Mouse (Mus musculus) liver, adult (tissue): Measurements from ENCODE around the gene Tmem37.

Experiments
- GATA4 ChIP-seq: IDR thresholded peaks from 2 replicates; pipeline ENCODE4 v1.6.1; 2014; ENCODE audit warnings: mild to moderate bottlenecking, low read length; ENCODE audit not compliant: insufficient replicate concordance

The Tmem37 gene

DNA sequence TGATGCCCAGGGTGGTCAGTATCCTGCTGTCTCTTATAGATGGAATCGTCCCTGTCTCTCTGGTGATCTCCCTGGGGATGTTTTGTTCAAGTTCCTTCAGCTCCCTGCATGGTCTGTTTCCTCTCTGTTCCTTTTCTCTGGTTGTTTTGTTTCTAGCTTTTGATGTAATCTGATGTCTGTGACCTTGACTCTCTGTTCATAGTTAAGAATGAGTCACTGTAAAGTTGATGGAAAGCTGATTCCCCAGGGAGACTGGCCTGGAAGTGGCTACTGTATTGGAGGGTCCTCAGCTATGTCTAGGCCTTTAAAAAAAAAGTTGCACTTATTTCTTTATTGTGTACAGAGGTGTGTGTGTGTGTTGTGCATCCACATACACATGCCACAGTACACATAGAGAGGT is 22.8 kb downstream of the Tmem37 start:
- TF ChIP-seq GATA4: no peak

DNA sequence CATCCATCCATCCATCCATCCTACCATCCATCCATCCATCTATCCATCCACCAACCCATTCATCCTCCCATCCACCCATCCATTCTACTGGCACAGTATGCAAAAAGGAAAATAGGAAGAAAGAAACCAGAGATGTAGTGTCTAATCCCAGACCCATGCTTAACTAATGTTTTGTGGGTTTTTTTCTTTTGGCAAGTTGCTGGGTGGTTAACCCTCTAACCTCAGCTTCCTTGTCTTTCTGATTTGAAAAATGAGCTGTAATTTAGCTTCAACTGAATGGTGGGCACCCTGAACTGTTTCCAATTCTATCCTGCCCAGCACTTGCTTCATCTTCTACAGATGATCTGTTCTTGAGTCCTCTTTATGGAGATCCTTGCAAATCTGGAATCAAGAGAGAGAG is 26.5 kb downstream of the Tmem37 start:
- TF ChIP-seq GATA4: no peak

DNA sequence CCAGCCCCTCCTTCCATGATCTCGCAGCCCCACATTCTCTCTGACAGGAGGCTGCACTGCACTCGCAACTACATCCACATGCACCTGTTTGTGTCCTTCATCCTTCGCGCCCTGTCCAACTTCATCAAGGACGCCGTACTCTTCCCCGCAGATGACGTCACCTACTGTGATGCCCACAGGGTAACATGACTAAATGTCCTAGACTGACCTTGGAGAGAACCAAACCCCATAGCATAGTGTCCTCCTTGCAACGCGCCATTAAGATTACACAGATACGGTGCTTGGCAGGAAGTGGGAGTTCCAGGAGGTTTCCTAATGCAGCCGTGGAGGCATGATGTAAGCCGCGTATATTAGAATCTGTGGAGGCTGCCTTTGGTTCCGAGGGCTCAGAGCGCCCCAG is 29.3 kb downstream of the Tmem37 start:
- no peak for TF ChIP-seq GATA4

DNA sequence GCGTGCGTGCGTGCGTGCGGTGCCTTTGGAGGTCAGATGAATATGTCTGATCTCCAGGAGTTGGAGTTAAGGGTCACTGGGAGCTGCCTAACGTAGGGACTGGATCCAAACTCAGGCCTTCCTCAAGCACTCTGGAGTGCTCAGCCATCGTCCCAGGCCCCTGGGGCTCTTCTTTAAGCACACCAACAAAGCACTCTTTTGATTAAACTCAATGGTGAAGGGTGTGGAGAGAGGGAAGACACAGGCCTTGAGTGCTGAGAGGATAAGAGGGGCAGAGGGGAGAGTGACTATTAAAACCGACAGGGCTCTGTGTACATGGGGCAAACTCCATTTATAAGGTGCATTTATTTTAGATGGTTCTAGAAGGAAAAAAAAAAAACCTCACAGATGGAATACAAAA is 31.5 kb downstream of the Tmem37 start:
- TF ChIP-seq GATA4: no peak

DNA sequence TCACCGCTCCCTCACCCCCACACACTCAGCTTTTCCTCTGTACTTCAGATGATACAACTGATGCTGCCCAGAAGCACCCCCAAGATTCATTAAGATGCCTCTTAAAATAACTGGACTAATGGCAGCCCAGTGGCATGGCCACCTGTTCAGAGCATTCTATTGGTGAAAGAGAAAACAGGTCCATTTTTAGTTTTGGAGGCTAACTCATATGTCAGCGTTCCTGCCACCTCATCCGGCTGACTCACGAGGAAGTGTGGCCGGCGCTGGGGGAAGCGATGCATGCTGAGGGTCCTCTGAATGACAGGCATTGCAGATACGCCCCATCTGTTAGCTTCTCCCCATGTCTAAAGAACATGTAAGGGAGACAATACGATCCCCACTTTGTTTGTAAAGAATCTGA is 35.3 kb downstream of the Tmem37 start:
- TF ChIP-seq GATA4: no peak

DNA sequence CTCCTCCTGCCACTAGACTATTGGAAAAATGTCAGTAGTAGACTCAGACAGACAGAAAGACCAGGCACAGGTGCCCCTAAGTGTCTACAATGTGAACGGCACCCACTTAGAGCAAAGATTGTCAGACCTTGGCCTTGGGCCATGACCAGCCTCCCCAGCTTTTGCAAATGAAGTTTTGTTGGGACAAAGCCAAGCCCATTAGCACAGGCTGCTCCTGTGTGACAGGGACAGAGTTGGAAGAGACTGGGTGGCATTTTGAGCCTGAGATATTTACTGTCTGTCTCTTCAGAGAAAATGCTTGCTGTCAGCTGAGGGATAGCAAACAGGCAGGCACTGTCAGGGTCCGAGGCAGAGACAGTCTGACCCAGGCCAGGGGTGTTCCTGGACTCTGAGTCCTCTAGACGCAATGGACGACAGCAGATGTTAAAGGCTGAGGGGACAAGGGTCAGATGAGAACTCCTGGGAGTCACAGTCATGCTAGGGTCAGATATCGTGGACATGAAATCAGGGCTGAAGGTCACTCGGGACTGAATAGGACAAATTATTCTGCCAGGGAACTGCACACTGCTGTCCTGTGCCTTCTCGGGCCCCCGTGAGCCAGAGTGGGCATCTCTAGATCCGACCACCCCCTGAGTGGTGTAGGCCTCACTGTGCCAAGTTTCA is 36.7 kb downstream of the Tmem37 start:
- no peak for TF ChIP-seq GATA4

DNA sequence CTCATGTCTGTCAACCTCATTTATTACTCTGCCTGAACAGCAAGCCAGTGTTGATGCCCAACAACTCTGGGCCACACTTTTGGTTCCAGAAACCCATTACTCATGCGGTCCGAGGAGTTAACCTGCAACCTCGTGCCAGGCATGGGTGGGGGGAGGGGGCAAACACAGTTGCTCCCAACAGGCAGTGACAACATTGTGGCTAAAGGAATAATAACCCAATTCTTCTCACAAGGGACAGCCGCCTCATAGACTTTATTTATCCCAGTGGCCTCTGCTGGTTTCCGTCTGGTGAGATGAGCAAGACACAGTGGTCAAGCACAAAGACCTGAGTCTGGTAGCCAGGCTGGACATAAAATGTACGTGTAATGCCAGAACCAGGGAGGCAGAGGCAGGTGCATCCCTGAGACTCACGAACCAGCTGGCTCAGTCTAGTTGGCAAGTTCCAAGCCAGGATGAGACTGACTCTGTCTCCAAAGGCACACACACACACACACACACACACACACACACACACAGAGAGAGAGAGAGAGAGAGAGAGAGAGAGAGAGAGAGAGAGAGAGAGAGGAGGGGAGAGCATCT is 38.3 kb downstream of the Tmem37 start:
- no peak for TF ChIP-seq GATA4

DNA sequence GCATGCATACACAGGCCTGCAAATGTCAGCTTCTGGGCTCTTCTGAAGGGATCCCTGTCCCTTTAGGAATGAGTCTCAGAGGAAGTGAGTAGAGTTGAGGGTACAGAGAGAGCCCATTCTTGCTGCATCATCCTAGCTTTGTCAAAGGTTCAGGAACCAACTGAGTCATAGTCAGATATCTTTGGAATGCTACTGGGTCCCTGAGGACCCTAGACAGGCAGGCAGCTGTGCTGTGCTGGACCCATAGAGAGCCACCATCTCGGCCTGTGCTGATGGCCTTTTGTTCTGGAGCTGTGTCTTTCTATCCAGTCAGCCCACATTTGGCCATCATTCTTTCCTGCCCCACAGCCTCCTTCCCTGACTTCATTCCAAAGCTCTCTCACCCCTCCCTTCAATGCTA is 39.1 kb downstream of the Tmem37 start:
- no peak for TF ChIP-seq GATA4

DNA sequence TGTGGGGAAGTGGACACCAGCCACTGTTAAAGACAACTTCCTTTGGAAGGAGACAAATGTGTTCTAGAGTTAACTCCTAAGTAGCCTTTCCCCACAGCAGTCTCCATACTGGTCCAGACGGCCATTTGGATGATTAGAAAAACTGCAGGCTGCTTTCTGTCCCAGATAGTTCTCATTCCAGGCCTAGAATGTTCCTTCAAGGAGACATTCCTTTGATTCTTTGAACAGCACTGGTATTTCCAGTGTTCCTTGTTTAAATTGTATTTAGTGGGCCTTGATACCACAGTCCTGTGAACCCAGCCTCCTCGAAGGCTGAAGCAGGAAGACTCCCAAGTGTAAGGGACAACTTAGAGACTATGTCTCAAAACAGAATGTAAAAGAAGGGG is 40.4 kb downstream of the Tmem37 start:
- TF ChIP-seq GATA4: no peak

DNA sequence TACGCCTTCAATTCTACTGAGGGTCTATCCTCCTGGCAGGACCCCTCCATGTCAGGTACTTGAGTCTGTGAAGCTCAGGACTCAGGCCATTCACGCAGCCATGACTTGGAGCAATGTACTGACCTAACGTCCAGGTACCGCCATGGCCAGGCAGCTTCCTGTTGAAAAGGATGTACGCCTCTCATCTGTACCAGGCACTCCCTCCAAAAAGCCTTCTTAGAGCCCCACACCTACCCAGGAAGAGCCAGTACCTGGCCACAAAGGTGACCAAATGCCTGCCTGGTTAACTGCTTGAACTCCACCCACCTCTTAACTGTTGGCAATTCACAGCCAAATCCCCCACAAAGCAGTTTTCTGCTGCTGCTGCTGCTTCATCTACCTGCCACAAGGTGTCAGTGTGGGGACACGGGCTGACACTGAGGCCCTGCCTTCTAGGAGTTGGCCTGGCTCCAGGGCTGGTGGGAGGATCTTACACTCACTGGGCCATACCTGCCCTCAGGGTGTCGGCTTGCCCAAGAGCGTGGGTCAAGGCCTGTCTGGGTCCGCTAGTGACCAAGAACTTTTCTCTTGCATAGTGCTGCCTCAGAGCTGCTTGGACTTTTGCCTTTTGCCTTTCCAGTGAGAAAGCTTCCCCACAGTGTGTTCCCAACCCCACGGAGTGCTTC is 40.9 kb downstream of the Tmem37 start:
- TF ChIP-seq GATA4: no peak

DNA sequence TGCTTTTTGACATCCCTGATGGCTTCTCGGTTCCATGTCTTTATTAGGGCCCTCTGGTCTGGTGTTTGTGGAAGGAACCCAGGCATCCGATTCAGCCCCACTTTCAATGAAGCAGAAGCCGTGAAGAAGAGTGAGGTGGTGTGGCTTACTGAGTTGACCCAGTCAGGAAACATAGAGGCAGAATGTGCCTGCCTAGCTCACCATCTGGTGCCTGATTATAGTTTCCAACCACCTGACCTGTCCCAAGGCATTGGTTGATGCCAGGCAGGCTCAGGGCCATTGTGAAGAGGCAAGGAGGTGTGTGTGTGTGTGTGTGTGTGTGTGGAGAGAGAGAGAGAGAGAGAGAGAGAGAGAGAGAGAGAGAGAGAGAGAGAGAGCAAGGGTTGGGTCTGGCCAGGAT is 43.4 kb downstream of the Tmem37 start:
- TF ChIP-seq GATA4: no peak

DNA sequence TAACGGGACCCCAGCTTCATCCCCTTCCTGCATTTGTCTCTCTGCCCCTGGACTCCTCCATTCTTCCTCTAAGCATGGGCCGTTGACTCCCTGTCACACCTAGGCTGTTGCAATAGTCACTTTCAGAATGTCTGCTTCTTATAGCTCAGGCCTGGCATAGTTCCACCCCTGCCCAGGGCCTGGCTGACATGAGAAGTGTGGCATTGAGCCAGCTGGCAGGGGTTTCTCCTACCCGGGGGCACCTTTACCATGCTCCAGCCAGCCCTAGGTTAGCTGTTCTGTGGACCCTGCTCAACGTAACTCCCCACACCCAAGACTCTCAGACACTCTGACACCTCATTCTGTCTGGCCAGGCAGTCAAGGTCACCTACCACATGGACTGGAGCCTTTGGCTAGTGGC is 46.2 kb downstream of the Tmem37 start:
- no peak for TF ChIP-seq GATA4

DNA sequence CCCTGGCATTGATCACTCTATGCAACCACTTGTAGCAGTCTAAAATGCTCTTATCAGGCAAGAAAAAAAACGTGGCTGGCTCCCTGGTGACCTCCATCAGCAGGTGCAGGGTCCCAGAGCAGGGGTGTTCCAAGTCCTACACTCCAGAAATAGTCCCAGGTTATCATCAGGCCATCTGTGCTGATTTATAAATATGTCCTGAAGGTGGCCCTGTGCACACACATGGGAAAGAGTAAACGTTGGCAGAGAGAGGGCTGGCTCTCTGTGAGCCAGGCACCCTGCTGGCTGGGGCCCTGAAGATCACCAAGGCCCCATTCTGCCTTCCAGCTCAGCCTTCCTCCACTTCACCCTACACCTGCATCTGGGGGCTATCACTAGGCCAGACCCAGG is 48.8 kb downstream of the Tmem37 start:
- no peak for TF ChIP-seq GATA4

DNA sequence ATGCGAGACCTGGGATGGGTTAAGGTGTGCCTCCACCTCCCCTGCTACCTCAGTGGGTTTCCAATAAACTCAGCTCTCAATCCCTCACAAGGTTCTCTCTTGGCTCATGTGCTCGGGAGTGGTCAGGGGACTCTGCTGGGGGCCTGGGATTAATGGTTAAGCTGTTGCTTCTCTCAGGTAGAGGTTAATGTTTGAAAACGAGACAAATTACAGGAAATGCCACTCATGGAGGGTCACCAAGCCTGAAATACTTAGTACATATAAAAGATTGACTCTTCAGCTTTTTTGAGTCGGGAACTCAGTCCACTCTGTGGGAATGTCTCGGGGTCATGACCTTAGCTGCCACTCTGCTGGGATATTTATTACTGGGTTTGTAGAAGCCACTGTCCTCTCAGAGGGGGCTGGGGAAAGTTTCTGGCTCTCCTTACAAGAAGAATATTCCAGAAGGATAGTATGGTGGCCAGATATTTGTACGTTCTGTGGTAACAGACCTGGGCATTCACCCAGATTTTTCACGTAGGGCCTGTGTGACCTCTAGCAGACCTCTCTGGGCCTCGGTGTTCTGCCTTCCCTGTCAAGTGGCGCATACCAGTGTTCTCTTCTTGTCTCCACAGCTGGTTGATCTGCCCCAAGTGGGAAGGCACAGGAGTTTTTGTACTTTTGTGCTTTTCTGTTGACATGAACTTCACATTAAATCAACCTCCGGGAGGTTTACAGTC is 49.4 kb downstream of the Tmem37 start:
- no peak for TF ChIP-seq GATA4

DNA sequence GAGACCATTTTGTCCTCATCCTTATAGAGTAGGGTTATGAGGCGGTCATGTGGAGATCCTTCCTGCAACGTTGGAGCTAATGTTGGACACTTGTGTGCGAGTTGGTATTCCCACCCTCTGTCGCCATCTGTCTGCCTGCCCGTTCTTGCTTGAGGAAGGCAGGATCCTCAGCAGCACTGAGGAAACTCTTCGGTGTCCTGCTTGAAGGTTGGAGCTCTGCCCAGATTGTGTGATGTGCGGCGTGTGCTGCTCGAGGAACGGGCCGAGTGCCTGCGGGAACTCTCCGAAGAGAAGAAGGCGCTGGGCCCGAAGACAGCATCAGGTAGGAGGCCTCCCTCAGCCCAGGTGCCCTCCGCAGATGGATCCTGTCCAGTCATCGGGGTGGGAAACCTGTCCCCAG is 51.9 kb downstream of the Tmem37 start:
- TF ChIP-seq GATA4: no peak

DNA sequence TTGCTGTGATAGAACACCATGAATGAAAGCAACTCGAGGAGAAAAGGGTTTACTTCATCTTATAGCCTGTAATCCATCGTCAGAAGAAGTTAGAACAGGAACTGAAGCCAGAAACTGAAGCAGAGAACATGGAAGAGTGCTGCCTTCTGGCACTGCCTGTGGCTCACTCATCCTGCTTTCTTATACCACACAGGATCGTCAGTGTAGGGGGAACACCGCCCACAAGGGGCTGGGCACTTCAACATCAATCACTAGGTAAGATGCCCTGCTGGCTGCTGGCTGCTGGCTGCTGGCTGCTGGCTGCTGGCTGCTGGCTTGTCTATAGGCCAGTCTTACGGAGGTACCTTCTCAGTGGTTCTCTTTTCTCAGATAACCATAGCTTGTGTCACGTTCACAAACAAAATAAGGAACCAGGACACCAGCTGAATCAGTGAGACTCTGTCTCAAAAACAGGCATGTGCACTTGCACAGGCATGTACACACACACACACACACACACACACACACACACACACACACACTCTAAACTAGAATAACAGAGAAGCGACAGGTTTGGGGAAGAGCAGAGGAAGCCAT is 53.5 kb downstream of the Tmem37 start:
- TF ChIP-seq GATA4: no peak
